Mouse (Mus musculus) T-cell, adult 2 months (primary cell): ENCODE measurements around the gene C130050O18Rik.
A peak's percentile ranks its signal among the peaks of the same experiment; 100 is the strongest.

Experiments used
- DNase-seq: peaks from one replicate; pipeline ENCODE4 v3.0.0; 2022; ENCODE audit warnings: low spot score

Gene C130050O18Rik

GRCm38 (mm10) chr5:139404801-139405401 lies at the start of gene C130050O18Rik:
TSS of gene C130050O18Rik (plus strand) at chr5:139405280.
- DNase-seq: no peak

GRCm38 (mm10) chr5:139358653-139359052 lies 46.4 kb upstream of the C130050O18Rik start:
- no peak for DNase-seq

GRCm38 (mm10) chr5:139359244-139359643 lies 45.8 kb upstream of the C130050O18Rik start:
- DNase-seq: no peak

GRCm38 (mm10) chr5:139363858-139364257 lies 41.2 kb upstream of the C130050O18Rik start:
- DNase-seq: no peak

- peak; percentile 79 for DNase-seq
These were observed 40.7 kb upstream of the C130050O18Rik start for GRCm38 (mm10) chr5:139364260-139364910.

DNA sequence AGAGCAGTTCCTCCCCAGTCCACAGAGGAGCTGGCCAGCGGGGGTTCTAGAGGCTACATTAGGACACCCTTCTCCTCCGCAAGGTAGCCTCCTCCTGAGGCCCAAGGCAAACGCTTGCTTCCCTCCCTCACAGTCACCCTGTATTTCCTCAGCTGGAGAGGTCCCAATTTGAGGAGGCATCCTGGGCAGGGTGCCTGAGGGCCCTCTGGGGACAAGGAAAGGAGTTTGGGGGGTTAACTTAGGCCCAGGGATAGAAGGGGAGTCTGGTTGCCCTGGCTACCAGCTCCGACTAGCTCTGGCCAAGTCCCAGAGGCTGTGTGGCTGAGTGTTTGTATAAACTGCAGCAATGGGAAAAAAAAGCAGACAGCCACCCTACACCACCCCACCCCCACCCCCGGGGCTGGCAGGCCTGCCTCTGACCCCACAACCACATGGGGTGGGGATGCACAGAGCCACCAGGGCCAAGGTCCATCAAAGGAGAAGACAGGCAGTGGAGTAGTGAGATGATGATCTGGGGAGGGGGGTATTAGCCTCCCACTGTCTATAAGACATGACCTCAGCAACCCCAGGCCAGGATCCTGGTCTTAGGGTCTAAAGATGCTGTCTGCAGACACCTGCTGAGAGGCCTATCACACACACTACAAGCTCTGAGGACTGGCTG lies 40.0 kb upstream of the C130050O18Rik start:
- DNase-seq: no peak

DNA sequence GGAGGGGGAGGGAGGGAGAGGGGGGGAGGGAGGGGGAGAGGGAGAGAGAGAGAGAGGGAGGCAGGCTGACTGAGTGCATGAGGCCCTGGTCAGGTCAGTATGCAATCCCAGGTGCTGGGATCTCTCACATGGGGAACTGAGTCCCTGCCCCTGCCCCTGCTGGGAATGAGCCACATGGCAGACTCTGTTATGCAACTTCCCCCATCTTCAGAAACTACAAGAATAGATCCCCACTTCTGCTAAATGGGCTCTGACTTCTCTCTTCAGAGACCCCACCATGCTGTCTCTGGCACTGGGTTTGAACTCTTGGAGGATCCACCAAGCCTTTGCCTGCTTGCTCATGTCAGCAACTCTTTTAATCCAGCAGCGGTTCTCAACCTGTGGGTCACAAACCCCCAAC lies 39.3 kb upstream of the C130050O18Rik start:
- DNase-seq: no peak

DNA sequence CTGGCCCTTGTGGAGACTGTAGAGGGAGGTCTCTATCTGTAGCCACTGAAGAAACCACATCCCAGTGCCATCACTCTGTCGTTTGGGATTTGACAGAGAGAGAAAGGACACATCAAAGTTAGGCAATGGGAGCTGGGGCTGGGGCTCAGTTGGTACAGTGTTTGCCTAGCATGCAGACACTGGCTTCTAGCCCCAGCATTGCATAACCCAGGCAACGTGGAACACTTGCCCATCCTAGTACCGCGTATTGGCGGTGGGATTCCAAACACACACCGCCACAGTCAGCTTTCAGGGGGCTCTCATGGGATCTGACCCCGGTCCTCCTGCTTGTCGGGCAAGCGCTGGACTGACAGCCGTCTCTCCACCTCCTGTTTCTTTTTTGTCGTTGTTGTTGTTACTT lies 38.6 kb upstream of the C130050O18Rik start:
- no peak for DNase-seq

GRCm38 (mm10) chr5:139367884-139368458 lies 37.1 kb upstream of the C130050O18Rik start:
- peak; percentile 36 for DNase-seq

DNA sequence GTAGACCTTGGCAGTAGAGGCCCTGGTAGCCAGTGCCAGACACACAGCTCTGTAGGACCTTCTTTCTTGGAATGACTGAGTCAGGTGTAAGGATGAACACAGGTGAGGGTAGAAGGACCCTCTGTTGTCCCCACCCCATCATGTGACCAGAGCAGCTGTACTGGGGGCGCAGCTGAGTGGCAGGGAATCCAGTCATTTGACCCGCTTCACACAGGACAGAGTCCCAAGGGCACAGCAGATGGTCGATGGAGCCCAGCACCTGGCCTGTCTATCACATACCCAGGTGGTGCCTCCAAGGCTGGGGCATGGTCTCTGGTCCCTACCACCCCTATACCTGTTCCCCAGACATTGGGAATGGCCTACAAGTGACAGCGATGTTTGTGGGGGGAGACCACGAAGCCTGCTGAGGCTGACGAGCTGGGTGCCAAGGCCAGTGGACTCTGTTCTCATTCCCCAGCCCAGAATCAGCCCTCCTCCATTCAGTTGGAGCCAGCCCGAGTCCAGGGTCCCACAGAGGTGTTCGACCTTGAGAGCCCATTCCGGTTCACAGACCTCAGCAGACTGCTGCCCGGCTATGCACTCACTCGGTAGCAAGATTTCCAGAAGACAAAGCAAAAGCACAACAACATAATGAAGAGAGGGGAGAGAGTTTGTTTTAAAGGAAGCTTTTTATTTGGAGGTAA lies 36.3 kb upstream of the C130050O18Rik start:
- no peak for DNase-seq

DNA sequence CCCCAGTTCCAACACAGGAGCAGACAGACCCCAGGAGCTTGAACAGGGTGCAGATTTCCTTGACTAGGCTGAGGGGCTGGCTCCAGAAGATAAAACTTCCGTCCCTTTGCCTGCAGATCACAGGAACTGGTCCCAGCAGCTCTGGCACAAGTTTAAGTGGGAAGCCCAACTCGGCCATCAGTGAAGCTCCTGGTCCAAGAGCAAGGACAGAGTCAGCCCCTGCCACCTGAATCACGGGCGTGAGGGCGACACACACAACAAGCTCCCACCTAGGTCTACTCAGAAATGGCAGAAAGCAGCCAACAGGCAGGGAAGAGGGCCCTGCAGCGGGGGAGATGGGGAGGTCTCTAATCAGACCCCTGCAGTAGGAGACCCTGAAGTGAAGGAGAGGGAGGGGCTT lies 34.7 kb upstream of the C130050O18Rik start:
- DNase-seq: no peak

- no peak for DNase-seq
These were observed 34.0 kb upstream of the C130050O18Rik start for GRCm38 (mm10) chr5:139371118-139371517.

DNA sequence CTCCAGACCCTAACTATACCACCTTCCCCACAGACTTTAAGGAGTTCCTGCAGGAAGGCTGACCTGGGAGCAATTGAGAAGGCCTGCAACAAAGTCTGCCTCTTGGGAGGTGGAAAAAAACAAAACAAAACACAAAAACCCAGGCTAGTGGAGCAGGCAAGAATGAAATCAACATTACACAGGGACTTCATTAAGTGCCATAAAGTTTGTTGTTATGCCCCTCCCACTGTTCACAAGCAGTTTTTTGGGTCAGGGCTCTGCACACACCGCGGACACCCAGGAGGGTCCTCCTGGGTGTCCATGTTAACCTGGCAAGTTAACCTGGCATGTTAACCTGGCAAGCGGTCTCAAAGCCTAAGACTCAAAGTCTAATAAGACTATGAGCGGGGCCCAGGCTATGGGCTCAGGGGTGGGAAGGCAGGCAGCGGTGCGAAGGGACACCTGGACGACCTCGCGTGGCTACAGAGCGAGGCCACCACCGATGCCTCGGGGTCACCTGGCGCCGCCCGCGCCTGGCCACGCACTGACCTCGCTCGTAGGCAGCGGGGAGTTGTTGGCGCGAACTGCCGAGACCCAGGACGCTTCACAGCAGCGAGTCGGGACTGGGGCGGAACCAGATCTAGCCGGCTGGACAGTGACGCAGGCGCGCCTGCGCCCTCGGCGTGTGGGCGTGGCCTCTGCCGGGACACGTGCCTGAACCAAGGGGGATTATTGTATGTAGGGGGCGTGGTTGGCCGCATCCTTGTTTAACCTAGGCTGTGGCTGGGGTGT lies 33.3 kb upstream of the C130050O18Rik start:
- peak; percentile 92 for DNase-seq

DNA sequence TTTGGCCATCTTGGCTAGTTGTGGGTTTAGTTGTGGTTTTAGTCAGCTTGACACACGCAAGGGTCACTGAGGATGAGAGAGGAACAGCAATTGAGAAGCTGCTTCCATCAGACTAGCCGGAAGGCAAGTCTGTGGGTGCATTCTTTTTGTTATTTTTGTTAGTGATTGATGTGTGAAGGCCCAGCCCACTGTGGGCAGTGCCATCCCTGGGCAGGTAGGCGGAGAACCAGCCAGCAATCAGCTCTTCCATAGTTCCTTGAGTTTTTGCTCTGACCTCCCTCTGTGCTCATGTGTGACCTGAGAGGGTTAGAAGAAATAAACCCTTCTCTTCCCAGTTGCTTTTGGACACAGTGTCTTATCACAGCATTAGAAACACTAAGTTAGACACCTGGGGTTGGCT lies 32.0 kb upstream of the C130050O18Rik start:
- no peak for DNase-seq

GRCm38 (mm10) chr5:139373889-139374444 lies 31.1 kb upstream of the C130050O18Rik start:
- DNase-seq: no peak

- no peak for DNase-seq
These were observed 30.2 kb upstream of the C130050O18Rik start for GRCm38 (mm10) chr5:139374841-139375240.

GRCm38 (mm10) chr5:139377468-139378270 lies 27.4 kb upstream of the C130050O18Rik start, which contains the start of gene Gpr146:
TSS of gene Gpr146 (plus strand) at chr5:139377697.
- peak; percentile 63 for DNase-seq

- no peak for DNase-seq
These were observed 26.9 kb upstream of the C130050O18Rik start for GRCm38 (mm10) chr5:139378271-139378556.

DNA sequence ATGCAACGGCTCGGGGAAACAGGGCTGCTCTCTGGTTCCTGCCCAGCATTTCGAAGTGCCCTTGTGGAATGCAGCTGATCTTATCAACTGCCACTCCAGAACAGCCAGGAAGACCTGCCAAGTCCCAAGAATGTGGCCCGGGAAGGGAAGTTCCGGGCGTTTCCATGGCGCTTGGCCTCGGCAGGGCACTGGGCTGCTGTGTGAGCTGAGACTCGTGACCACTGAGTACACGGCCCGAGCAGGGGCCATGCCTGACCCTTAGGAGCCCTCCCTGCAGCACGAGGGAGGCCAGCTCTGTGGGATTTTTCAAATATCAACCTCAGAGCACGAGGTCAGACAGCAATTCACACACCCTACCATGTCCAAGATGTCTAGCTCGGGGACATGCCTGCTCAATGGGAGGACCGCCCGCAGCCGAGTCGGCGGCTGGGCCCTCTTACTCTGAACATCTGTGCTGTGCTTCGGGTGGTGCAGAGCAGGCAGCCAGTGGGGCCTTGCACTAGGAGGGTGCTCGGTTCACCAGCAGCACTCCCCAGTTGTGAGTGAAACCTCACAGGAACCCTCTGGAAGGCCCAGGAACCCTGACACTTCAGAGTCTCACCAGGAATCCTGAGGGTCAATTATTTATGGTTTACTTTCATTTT lies 26.0 kb upstream of the C130050O18Rik start:
- DNase-seq: no peak

DNA sequence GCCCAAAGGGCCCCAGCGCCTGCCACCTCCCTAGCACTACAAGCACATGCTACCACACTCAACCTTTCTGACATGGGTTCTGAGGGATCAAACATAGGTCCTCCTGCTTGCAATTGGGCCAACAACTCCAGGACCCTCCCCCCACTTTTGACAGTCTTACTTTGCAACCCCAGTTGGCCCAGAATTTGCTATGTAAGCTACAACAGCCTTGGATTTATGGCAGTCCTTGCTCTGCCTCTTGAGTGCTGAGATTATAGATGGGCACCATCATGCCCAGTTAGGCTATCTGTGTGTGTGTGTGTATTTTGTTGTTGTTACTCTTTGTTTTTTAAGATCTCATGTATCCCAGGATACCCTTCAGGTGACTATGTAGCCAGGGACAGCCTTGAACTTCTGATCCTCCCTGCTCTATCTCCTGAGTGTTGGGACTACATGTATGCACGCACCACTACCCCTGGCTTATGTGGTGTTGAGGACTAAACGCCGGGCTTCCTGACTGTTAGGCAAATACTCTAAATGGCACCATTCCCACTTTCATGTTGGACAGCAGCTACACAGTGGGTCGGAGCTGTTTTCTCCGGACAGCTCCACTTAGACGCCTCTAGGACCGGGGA lies 25.2 kb upstream of the C130050O18Rik start:
- DNase-seq: no peak
